Mouse (Mus musculus) G1E (cell line): ENCODE results near the gene Lkaaear1. TPM values are rescaled to one million over a fixed set of nuclear protein-coding genes. Genes with fewer than 3 reads are reported as not detected.
A peak's percentile ranks its signal among the peaks of the same experiment; 100 is the strongest.

Experiments used
- ATAC-seq: 2 replicates; pipeline ENCODE4 v1.8.0; 2016; ENCODE audit warnings: mild to moderate bottlenecking; ENCODE audit not compliant: insufficient number of reproducible peaks, poor library complexity, low FRiP score, severe bottlenecking; ENCODE audit errors: extremely low read depth
- DNase-seq: peaks from one replicate; pipeline ENCODE4 v3.0.0; 2012; ENCODE audit warnings: low spot score
- H3K27me3 ChIP-seq: 2 replicates; pipeline ENCODE4 v1.6.1; 2012; ENCODE audit warnings: mild to moderate bottlenecking, low read length, inconsistent platforms; ENCODE audit not compliant: insufficient read depth
- H3K36me3 ChIP-seq: replicated peaks from 2 replicates; pipeline ENCODE3; 2012; ENCODE audit warnings: mild to moderate bottlenecking, inconsistent platforms
- H3K4me1 ChIP-seq: 2 replicates; pipeline ENCODE4 v1.6.1; 2012; ENCODE audit warnings: low read depth, low read length, inconsistent platforms, mixed read lengths; ENCODE audit not compliant: insufficient read depth
- H3K4me3 ChIP-seq: 2 replicates; pipeline ENCODE4 v1.5.1; 2012; ENCODE audit warnings: low read depth, mild to moderate bottlenecking, inconsistent platforms, low read length, moderate library complexity, mixed read lengths
- H3K9me3 ChIP-seq: replicated peaks from 2 replicates; pipeline ENCODE4 v1.6.1; 2012; ENCODE audit warnings: inconsistent platforms
- CTCF ChIP-seq: IDR thresholded peaks from 2 replicates; pipeline ENCODE4 v1.5.1; 2012; ENCODE audit warnings: low read depth, low read length, inconsistent platforms, mixed read lengths
- GATA1 ChIP-seq: IDR thresholded peaks from 2 replicates; pipeline ENCODE4 v1.6.1; 2012; ENCODE audit warnings: borderline replicate concordance, low read length, inconsistent platforms, mixed read lengths
- GATA2 ChIP-seq: IDR thresholded peaks from 2 replicates; pipeline ENCODE4 v1.6.1; 2012; ENCODE audit warnings: low read depth, low read length, inconsistent platforms, borderline replicate concordance
- POLR2AphosphoS5 ChIP-seq: IDR thresholded peaks from 2 replicates; pipeline ENCODE4 v1.6.1; 2012; ENCODE audit warnings: low read depth, low read length, inconsistent platforms; ENCODE audit not compliant: insufficient replicate concordance
- TAL1 ChIP-seq: conservative IDR thresholded peaks from 2 replicates; pipeline ENCODE4 v1.6.1; 2012; ENCODE audit warnings: low read depth, low read length, inconsistent platforms, mixed read lengths
- polyA plus RNA-seq: library from polyadenylated mRNA; stranded (reverse); fragments of >175 nt; gene quantifications from 2 replicates; pipeline ENCODE4 v1.2.3, GENCODE M21; 2012
- total RNA-seq, 2 experiments: library from RNA; stranded (forward) in 1 of 2; stranded (reverse) in 1 of 2; fragments of 200-1000 nt in 1 of 2; fragments of >200 nt in 1 of 2; fragmentation: Nextera tagmentation in 1 of 2; gene quantifications; 2 replicates each; pipeline ENCODE4 v1.2.3; 2014 to 2017

Lkaaear1 gene
- total and polyA plus RNA-seq, 3 experiments: not detected

- Histone ChIP-seq H3K9me3 (no peaks in the 10 kb centered on the region), H3K4me3 (peak within 1 kb of the TSS; percentile 66), H3K27me3 (peaks cover 65% of the 10 kb centered on the region), H3K4me1 (peaks cover 17% of the 10 kb centered on the region), H3K36me3 (no peaks in the 10 kb centered on the region)
- TF ChIP-seq GATA1: no peak
- TF ChIP-seq TAL1: no peak
- no peak for TF ChIP-seq CTCF
- TF ChIP-seq POLR2AphosphoS5: no peak
- TF ChIP-seq GATA2: no peak
- DNase-seq: peak; percentile 56
- no peak for ATAC-seq
These were observed 18.1 kb downstream of the Lkaaear1 start, which contains the start of gene Tcea2 for GRCm38 (mm10) chr2:181679951-181680715. TSS of gene Tcea2 (plus strand) at chr2:181680310.

- peak; percentile 73 for DNase-seq
- H3K9me3 ChIP-seq: no peaks in the 10 kb centered on the region
- peak; percentile 74 for ATAC-seq
- H3K27me3 ChIP-seq: peaks cover 66% of the 10 kb centered on the region
- peaks cover 17% of the 10 kb centered on the region for H3K4me1 ChIP-seq
- H3K36me3 ChIP-seq: no peaks in the 10 kb centered on the region
- no peak overlapping the region for H3K4me3 ChIP-seq
- TF ChIP-seq TAL1 (no peak), POLR2AphosphoS5 (no peak), GATA2 (no peak), GATA1 (no peak), CTCF (peak; percentile 42; the same call in 1 of the 2 replicates)
These were observed 19.5 kb downstream of the Lkaaear1 start for GRCm38 (mm10) chr2:181678780-181679179.

- ATAC-seq (no peak), DNase-seq (no peak)
- no peaks in the 10 kb centered on the region for H3K9me3 ChIP-seq
- peaks cover 68% of the 10 kb centered on the region for H3K27me3 ChIP-seq
- H3K4me1 ChIP-seq: peaks cover 17% of the 10 kb centered on the region
- H3K4me3 ChIP-seq: no peak overlapping the region
- H3K36me3 ChIP-seq: no peaks in the 10 kb centered on the region
- TF ChIP-seq POLR2AphosphoS5: no peak
- TF ChIP-seq GATA1: no peak
These were observed 20.5 kb downstream of the Lkaaear1 start for GRCm38 (mm10) chr2:181677755-181678098.

GRCm38 (mm10) chr2:181677096-181677754 lies 21.0 kb downstream of the Lkaaear1 start:
- Histone ChIP-seq H3K4me3 (no peak overlapping the region), H3K36me3 (no peaks in the 10 kb centered on the region), H3K4me1 (peaks cover 17% of the 10 kb centered on the region), H3K9me3 (no peaks in the 10 kb centered on the region), H3K27me3 (peaks cover 66% of the 10 kb centered on the region)
- no peak for TF ChIP-seq GATA2
- no peak for TF ChIP-seq CTCF
- no peak for TF ChIP-seq GATA1
- TF ChIP-seq POLR2AphosphoS5: no peak
- no peak for TF ChIP-seq TAL1
- DNase-seq: no peak
- ATAC-seq: no peak

GRCm38 (mm10) chr2:181676424-181676823 lies 21.8 kb downstream of the Lkaaear1 start:
- no peak overlapping the region for H3K4me3 ChIP-seq
- peaks cover 17% of the 10 kb centered on the region for H3K4me1 ChIP-seq
- peaks cover 64% of the 10 kb centered on the region for H3K27me3 ChIP-seq
- H3K9me3 ChIP-seq: peaks cover under 1% of the 10 kb centered on the region; the same call in 1 of the 2 replicates
- DNase-seq (no peak), ATAC-seq (no peak)
- H3K36me3 ChIP-seq: no peaks in the 10 kb centered on the region
- TF ChIP-seq GATA1: no peak
- no peak for TF ChIP-seq GATA2
- TF ChIP-seq POLR2AphosphoS5: no peak
- no peak for TF ChIP-seq TAL1
- TF ChIP-seq CTCF: no peak

- Histone ChIP-seq H3K9me3 (peaks cover 6% of the 10 kb centered on the region), H3K4me3 (no peak overlapping the region; the same call in 1 of the 2 replicates), H3K4me1 (peaks cover 14% of the 10 kb centered on the region), H3K27me3 (peaks cover 64% of the 10 kb centered on the region), H3K36me3 (no peaks in the 10 kb centered on the region)
- DNase-seq (no peak), ATAC-seq (no peak)
- TF ChIP-seq TAL1: no peak
- TF ChIP-seq CTCF: no peak
- TF ChIP-seq GATA1: no peak
- TF ChIP-seq POLR2AphosphoS5: no peak
- TF ChIP-seq GATA2: no peak
These were observed 22.8 kb downstream of the Lkaaear1 start for GRCm38 (mm10) chr2:181675454-181675853.
